Mouse (Mus musculus): Measurements from ENCODE around the gene Ptpn11.

DNA sequence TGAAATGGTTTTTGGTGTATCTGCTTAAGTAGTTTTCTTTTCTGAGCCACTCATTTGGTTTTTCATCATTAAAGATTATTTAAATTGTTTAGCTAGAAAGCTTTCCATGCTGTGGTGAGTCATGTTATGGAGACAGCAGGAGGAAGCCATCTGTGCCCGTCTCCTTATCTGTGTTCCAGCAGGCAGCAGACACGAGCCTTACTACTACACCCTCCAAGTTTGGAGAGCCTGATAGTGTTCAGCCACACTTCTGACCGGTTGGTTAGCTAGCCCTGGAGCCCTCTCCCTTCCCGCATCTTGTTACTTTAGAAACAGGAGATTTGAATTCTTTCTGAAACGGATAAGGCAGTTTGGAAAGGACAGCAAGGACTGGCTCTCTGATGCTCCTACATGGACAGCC, 45.0 kb upstream of the Ptpn11 start:
- TF ChIP-seq CTCF (conservative IDR thresholded peaks at IDR 0.05; ENCODE audit: low read length) = no peak
- TF ChIP-seq POU5F1 (IDR thresholded peaks at IDR 0.05; ENCODE audit: borderline replicate concordance, low read length) = no peak

Data from E14TG2a.4 (cell line).